Mouse (Mus musculus) kidney, postnatal 25 days (tissue): ENCODE data around the gene Itpr2.

Source experiments
- DNase-seq, 2 experiments: peaks; one replicate each; pipeline ENCODE4 v3.0.0; 2021; ENCODE audit warnings: mixed read lengths in 2 of 2

Itpr2 gene

DNA sequence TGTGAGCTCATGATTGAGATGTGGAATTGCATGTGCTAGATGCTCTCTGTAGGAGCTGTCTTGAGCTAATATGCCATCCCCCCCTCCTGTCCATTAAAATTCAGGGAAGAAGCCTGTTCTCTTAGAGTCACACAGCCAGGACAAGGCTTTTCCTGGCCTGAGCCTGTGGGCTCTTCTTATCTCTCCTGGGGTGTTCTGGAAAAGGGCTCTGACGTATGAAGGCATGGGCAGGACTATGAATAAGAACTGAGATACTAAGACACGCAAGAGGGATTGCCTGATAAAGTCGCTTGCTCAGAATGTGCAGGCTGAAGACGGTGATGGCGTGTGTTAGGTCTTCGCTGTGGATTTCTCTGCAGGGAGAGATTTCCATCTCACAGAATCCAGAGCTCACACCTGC, 361.9 kb downstream of the Itpr2 start:
- DNase-seq = no peak

DNA sequence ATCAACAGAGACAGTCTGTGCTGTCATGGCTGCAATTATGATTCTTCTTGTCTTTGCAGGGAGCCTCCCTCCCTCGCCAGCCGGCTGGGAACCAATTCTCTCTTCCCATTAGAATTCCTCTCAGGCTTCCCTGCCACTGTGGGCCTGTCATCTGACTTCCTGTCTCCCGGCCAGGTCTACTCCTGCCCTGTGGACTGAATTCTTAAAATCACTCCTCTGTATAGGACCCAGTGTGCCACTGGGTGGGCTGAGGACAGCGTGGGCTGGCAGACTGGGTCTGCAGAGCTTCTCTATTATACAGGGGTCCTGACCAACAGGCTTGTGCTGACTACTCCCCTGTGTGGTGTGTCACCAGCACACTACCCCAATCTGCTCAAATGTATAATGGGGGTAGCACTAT, 365.4 kb downstream of the Itpr2 start:
- DNase-seq = no peak

DNA sequence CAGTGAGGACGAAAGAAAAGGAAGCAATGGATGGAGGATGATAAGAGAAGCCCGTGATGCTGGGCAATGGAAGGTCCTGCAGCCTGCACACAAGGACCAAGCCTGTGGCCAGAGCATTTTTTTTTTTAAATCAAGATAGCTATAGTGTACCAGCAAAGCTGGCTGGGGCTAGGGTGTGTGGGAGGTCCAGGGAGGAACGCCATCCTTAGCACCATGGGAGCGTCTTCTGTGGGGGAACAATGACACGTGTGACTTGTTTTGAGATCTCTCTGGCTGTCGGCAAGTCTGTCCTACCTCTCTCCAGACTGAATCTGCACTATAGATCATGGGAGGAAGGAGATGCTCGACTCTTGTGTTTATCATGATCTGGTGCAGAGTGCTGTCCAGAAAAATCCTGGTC, 365.8 kb downstream of the Itpr2 start:
- no peak for DNase-seq

DNA sequence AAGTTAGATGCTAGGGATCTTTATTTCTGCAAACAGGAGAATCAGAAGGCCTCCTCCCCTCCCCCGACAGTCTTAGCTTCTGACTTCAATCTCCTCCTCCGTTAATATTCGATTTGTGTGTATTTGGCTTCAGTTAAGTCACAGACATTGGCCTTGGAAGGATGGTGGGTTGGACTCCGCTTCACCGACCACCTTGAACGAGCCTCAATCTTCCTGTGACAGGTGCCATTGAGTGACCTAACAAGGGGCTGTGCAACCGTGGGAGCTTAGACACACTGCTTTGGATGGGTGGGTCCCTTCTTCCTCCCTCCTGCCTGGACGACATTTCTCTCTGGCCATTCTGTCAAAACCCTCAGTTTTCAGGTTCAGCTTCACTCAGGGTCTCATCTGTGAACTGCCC, 366.7 kb downstream of the Itpr2 start:
- no peak for DNase-seq

DNA sequence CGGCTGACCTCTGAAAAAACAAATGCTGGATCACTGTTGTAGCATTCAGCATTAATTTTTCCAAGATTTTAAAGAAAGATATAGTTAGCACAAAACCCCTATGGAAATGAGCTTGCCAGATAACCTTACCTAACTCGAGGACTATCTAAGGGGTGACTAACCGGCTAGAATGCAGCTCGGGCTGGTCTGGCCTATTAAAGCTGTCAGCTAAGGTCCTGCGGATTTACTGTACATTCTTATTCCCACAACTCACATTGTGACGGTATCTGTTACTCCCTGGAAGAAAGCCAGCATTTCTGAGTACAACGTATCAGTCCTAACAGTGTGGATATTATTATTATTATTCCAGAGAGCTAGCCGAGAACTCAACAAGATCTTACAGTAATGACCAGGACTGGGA, 368.1 kb downstream of the Itpr2 start:
- DNase-seq = no peak

DNA sequence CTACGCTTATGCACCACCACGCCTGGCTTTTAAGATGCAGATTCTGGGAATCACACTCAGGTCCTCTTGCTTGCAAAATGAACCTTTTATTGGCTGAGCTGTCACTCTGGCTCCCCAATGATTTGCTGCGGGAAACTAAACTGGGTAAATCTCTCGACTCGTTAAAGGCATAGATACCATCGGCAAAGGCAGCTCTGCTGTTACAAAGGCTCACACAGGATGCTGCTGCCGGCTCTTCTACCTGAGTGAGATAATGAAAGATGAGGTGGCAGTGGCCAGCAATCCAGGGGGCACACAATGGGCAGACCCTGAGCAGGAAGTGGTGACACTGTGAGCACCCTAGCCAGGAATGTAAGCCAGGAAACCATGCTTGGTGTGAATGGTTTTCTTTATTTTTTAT, 373.0 kb downstream of the Itpr2 start:
- DNase-seq = no peak

DNA sequence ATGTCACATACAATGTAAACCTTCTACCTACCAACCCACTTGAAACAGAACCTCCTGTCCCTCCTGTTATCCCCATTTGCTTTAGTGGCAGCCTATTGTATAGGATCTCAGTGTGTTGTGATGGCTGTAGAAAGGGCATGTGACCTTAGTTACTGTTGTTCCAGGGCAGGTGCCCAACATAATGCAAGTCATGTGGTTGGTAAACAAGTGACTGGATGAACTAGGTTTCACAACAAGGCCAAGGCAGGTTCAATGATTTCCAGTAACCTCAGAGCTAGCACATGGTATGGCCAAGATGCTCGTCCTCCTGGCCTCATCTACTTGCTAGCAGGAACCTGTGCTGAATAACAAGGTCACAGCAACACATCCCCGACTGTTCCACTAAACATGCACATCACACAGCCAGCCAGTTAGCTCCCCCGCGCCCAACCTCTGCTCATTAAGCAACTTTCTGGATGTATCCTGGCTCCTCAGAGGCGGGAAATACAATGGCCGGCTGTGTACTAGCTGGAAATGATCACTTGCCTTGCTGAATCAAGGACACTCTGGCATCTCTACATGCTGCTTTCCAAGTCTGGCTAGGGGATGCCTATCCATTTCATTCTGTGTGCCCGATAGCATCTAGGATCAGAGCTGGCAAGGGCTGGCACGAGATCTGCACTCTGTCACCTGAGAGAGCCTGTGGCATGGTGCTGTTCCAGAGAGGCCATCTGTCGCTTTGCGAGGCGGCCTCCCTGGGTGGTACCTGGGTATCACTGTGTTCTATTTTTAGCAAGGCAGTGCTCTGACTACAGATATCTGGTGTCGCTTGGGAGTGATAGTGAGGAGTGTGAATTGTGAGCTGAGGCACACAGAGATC, 375.0 kb downstream of the Itpr2 start:
- DNase-seq = no peak

DNA sequence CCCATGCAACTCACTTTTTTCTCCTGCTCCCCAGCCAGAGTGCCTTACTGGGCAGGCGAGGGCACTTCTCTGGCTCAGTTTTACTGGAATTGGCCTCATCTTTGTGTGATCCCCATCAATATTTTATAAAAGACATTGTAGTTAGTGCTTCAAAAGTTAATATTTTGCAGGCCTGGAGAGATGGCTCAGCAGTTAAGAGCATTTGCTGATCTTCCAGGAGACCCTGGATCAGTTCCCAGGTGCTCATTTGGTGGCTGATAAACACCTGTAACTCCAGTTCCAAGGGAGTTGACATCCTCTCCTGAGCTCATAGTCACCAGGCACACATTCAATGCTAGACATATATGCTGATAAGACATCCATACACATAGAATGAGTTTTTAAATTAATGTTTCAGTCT, 376.4 kb downstream of the Itpr2 start:
- DNase-seq = peak in 1 of 2 experiments; percentile 8

DNA sequence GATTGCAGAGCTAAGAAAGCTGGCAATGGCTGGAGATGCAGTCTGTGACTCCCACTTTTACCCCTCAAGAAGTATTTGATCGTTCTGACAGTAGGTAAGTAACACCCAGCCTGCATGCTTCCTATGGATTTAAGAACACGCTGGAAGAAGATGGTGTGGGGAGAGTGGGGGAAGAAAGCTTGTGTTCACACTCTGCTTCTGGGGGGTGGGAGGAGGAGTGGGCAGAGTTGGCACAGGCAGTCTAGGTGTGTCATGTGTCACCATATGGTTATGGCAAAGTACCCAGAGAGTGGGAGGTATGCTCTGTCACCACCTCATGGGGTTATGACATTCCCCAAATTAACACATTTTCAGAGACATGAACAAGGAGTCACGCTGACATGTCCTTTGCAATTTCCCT, 377.5 kb downstream of the Itpr2 start:
- no peak for DNase-seq

DNA sequence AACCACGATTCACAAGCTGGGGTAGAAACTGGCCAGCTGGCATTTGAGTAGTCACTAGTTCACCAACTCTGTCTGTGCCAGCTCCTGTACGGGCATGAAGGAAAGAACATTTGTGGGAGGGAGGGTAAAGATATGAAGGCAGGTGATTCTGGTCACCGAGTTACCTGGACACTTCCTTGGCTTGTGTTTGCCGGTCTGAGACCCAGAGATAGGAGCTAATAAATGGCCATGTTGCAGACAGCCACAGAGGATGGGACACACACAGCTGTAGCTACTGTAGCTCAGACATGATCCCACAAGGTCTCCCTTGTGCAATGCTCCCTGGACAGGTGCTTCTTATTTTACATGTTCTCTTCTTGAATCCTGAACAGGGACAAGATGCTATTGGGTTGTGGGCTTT, 378.4 kb downstream of the Itpr2 start:
- DNase-seq = no peak

DNA sequence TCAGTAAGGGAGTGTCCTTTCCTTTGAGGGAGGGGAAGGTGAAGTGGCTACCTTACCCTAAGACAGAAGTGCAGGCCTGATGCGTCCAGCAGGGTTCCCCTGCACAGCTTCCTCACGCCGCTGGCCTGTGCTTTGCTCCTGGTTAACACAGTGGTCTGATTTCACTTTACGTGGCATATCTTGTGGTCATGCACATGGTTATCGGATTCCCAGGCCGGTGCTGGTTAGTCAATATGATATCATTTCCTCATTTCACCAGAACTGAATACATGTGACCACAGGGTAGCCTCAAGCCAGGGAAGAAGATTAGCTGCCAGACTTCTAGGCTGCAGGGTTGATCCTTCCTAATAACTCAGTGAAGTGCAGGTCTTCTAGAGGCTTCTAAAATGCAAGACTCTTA, 381.9 kb downstream of the Itpr2 start:
- no peak for DNase-seq

DNA sequence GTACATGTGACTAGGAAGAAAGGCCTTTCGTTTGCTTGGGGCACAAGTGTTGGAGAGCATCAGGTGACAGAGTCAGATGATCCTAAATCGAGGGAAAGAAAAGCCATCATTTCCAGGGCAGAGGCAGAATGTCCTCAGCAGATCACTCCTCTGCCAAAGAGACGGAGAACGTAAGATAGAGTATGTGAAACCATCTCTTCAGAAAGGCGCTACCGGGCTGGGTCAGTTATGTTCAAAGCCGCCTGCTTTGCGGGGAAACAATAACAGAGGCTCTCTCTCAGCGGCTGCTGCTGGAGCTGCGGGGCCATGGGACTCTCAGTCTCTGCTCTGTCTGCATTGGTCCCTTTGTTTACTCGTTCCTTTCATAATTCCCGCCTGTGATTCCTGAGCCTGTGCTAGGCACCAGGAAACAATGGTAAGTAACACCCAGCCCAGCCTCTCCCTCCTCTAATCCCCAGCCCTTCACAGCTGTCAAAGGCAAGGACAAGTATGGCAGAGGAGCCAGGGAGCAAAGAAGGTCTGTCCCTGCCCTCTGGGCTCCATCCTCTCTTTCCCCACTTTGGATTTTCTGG, 387.2 kb downstream of the Itpr2 start:
- DNase-seq = no peak

DNA sequence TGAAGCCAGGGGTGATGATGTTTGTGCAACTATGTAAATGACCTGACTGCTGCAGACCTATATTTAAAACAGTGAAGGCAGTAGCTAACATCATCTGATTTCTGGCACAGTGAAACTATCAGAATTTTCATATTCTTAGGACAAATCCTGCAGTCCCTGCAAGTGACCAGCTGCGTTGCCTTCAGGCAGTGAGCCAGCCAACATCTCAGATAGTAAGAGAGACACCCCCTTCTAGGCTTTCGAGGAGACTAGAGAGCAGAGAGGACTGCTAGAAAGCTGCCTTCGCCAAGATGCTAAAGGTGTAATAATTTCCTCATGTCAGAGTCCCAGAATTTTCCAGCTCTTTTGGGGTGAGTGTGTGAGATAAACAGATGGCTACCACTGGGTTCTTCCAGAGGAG, 388.0 kb downstream of the Itpr2 start:
- no peak for DNase-seq

DNA sequence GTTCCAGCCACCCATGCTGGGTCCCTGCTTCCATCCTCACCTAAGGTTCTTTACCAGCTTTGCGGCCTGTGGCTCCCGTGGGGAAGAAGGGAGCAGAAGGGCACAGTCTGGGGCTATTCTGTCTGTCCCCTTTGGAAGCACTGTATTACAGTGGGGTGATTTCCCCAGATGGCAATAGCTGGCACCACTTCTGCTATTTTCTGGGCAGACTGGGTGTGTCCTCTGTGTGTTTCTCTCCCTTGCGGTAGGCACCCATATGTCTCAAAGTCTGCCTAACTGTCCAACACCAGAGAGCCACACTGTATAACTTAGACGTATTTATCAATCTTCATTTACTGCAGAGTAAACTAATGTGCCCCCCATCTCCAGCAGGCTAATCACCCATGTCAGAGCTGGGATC, 388.9 kb downstream of the Itpr2 start:
- no peak for DNase-seq

DNA sequence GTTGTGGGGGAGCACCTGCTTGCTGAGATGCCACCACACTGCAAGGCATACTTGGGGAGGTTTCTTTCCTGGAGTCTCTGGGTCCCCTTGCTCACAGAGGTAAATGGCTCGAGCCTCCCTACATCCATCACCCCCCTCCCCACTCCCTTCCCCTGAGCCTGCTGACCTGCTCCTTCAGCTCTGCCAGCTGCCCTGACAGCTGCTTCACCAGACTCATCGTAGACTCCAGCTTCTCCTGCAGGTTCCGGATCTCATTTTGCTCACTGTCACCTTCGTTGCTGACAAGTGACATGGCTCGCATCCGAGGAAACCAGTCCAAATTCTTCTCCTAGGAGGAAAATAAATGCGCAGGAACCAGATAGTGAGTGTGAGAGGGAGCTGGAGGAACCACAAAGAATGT, 389.8 kb downstream of the Itpr2 start:
- DNase-seq = no peak

DNA sequence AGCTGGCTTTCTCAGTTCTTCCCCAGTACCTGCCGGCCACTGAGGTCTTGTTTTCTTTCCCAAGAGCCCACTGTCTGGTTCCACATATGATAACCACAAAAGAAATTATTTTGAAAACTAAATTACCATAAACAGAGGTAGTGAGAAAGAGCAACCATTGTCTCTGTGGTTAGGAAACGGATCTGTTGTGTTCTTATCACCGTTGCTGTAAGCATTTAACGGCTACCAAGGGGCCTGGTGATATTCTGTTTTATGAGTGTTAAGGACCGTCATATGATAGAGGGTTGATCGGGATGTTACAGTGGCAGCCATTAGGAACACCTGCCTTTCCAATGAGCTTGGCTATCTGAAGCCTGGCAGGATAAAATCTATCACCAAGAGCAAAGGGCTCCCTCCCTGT, 390.2 kb downstream of the Itpr2 start:
- no peak for DNase-seq

DNA sequence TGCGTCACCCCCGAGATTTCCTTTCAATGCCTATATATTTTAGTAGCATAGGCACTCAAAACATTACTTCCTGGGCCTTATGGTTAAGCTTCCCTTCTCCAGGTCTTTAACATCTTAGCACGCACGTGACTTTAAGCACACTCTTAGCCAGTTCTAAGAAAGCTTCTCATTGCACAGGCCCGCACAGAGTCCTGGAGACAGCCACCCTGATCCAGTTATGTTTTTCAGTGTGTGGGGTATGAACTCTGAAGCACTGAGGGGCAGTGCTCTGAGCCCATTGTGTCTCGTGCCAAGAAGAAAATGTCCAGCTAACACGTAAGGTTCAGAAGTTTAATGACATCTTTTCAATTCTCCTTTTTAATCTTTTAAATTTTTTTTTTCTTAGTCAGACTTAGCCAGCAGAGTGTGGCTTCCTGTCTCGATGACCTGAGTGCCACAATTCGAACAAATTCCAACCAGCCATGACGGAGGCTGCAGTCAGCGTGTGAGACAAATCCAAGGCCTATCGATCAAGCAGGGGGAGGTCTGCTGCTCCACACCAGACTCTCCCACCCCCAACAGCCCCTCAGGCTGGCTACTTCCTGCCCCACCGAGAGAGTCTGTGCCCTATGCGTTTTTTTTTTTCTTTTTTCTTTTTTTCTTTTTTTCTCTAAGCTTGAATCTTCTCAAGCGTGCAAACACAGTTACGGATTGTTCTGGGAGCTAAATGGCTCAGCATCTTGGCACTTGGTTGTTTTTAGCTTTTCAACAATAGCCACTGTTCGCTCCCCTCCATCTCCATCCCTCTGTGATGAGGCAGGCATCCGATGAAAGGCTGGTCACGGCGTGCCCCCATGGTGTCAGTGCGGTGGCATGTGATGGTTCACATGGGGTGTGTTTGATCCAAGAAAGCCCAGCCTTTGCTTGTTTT, 390.9 kb downstream of the Itpr2 start:
- DNase-seq = no peak

DNA sequence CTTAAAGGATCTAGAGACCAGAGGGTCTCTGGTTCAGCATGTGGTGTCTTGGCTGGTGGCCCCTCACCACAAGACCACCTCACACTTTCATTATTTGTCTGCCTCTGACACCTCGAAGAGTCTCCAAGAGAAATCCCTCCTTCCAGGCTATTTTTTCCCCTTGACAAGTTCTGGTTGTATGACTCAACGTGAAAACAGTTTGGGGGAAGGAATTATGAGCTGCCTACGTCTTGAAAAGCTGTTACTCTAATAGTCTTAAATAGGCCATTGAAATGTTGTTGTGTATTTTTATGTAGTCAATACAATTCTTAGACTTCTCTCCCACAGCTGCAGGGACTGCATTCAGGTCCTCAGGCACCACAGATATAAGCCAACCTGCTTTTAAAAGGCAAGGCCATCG, 391.6 kb downstream of the Itpr2 start:
- DNase-seq = no peak

DNA sequence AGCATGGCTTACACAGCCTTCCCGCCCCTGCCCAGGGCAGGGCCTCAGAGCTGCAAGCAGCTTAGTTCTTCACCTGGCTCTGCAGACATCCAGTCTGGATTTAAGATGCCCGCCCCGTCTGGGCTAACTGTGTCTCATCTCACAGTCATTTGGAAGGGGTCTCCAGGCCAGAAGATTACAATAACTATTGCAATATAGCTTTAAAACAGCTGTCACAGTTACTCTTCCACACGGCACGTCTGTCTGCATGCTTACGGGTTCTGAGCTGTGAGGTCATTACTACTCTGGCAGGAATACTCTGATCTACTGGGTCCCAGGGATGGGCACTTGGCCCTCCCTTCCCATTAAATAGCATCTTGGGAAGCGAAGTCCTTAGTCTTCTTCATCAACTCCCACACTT, 393.3 kb downstream of the Itpr2 start:
- no peak for DNase-seq

DNA sequence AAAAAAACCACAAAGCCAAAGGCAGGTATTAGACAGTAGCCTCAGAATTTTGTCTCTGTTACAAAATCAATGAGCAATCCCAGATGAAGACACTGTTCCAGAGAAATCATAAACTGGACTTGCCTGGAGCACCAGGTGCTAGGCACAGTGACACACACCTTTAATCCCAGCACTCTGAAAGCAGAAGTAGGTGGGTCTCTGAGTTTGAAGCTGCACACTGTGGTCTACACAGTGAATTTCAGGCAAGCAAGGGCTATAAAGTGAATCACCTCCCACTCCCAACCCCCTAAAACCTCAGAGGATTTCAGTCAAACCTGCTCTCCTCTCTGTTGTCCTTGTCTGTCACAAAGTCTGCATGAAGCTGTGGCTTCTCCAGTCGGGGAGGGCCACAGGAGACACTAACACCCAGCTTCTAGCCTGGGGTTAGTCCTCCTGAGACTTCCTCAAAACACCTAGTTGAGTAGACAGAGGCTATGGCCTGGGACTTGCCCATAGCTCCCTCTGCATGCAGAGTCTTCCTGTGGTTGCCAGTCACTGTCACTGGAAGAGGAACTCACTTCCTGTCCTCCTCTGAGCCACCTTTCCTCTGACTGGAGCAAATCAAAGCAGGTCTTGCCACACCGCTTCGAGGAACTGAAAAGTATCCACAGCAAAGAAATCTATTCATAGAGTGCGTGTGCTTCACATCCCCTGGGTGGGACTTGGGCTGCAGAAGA, 394.7 kb downstream of the Itpr2 start:
- DNase-seq = no peak

DNA sequence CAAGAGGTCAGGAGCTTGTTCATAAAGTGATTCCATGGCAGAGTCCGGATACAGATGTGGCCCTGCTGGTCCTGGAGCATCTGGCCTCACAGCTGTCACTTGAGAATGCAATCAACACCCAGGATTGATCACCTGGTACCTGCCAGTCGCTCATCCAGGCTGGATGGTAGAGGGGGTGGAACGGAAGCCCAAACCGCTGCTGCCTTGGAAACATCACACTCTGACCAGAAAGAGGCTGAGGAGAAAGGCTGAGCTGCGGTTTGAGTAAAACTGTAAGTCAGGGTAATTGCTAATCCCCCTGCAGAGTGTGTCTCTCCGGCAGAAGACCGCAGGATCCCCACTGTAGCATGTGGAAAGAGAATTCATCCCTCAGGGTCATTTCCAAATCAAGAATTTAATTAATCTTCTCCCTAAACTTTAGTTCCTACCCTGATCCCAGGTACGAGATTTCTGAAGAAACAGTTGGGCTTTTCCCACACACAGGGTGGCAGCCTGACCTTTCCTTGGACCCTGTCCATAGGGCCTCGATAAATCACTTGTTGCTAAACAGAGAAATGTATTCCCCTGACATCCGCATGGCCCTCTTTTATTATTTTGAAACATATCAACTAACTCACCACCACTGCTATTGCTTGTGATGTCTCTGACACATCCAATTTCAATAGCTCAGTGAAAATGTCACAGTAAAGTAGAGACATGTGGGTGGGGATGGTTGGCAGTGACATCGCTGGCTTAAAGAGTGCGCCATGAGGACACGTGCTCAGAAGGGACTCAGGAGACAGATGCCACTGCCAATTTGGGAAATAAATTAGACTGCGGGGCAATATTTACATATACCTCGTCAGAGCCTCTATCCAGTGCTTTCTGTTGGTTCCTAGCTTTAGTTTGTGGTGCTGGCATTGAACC, 418.7 kb downstream of the Itpr2 start:
- DNase-seq = no peak

DNA sequence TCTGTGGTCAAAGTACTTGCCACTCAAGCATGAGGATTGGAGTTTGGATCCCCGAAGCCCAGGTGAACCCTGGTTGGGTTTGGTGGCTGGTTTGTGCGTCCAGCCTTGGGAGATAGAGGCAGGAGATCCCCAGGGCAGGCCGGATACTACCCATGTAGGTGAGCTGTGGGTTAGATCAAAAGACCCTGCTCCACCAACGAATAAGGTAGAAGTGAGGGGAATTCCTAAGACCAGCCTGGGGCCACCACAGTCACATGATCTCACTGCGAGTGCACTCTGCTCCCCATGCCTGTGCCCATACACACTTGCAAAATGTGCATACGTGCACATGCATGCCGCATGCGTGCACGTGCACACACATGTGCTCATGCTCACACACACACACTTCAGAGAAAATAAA, 419.5 kb downstream of the Itpr2 start:
- DNase-seq = no peak
